Mouse (Mus musculus) urinary bladder, postnatal 0 days (tissue): Measurements from ENCODE around the gene Akr1c21. TPM values are rescaled to one million over a fixed set of nuclear protein-coding genes. Genes with fewer than 3 reads are reported as not detected.

Experiments used
- polyA plus RNA-seq: library from polyadenylated mRNA; unstranded; fragments of >200 nt; fragmentation: Nextera tagmentation; extraction: Ambion mirVana; gene quantifications from 2 replicates; pipeline ENCODE4 v1.2.1, GENCODE M21; 2015

The Akr1c21 gene
- polyA plus RNA-seq, result not detected in 2 replicates

GRCm38 (mm10) chr13:4573871-4574270, at the start of gene Akr1c21:
Gene Akr1c21, plus strand, starts transcription at chr13:4574075.

GRCm38 (mm10) chr13:4608961-4609409, 35.1 kb downstream of the Akr1c21 start, which contains the start of gene Akr1e1:
Gene Akr1e1, minus strand, starts transcription at chr13:4609174.

Other genes starting within 250 kb of the Akr1c21 start
- 0.12 TPM in 1 of 2 replicates, not detected in the other for gene Akr1c6, start 139.8 kb upstream of the Akr1c21 start, polyA plus RNA-seq
- not detected in 2 replicates for gene Akr1c20, start 50.7 kb upstream of the Akr1c21 start, polyA plus RNA-seq
- gene Akr1e1, start 35.1 kb downstream of the Akr1c21 start, polyA plus RNA-seq, result 30.2 and 36.7 TPM in 2 replicates